Mouse (Mus musculus) granulocyte monocyte progenitor cell, adult 5-6 weeks (primary cell): ENCODE results near the gene Gzmm. TPM values are rescaled to one million over a fixed set of nuclear protein-coding genes. Genes with fewer than 3 reads are reported as not detected.
"Not testable (repeated sequence)": the region's sequence is repeated elsewhere in the genome, so short reads cannot be mapped to it uniquely, and the experiment has no call there.

ENCODE experiments used
- ATAC-seq: replicated peaks from 2 replicates; pipeline ENCODE4 v1.8.0; 2016; ENCODE audit warnings: mild to moderate bottlenecking, moderate TSS enrichment, inconsistent platforms; ENCODE audit not compliant: poor library complexity, severe bottlenecking
- total RNA-seq, 2 experiments: library from RNA; stranded (forward) in 1 of 2; stranded (reverse) in 1 of 2; fragments of 200-712, 200-1000 nt in 1 of 2; fragments of >200 nt in 1 of 2; fragmentation: Nextera tagmentation in 1 of 2; gene quantifications; 2 replicates each; pipeline ENCODE4 v1.2.3; 2014 to 2017

The Gzmm gene
- total RNA-seq, 2 experiments from 2014 or later = not detected

DNA sequence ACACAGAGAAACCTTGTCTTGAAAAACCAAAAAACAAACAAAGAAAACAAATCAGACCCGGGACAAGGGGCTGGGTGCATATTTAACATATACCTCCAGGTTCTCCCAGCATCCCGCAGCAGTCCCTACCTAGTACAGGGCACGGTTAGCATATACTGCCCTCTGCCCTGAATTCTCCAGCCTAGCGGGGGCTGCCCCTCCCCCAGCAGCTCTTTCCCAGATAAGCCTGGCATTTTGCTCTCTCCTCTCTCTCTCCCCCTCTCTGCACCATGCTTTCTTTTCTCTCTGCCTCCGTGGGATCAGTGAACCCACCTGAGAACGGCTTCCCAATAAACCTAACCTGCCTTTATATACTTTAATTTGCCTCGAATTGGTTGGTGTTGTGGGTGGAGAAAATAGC is 11.9 kb downstream of the Gzmm start:
- no peak for ATAC-seq

DNA sequence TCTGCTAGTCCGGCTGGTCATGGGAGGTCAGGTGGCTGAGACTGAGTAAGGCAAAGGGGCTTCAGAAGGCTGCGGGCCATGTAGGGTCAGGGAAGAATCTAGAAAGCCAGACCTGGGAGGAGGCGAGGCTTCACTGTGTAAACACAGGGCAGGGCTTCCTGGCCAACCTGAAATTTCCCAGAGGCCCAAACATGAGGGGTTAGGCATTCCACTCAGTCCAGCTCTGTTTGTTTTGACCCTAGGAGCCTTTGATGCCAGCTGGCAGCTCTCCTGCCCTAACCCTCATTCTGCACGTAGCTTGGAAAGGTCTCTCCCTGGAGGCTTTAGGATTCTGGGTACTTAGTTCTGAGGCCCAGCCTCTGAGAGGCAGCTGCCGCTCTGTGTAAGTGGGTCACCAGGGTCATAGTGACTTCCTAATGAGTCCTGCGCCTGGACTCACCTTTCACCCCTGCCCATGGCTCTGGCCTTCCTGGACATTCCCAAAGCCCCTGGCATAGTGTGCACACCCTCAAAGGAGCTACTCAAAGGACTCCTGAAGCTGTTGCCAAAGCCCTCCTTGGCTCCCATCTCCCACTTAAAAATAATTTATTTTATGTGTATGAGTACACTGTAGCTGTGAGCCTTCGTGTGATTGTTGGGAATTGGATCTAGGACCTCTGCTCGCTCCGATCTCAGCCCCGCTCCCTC is 12.8 kb downstream of the Gzmm start:
- no peak for ATAC-seq

DNA sequence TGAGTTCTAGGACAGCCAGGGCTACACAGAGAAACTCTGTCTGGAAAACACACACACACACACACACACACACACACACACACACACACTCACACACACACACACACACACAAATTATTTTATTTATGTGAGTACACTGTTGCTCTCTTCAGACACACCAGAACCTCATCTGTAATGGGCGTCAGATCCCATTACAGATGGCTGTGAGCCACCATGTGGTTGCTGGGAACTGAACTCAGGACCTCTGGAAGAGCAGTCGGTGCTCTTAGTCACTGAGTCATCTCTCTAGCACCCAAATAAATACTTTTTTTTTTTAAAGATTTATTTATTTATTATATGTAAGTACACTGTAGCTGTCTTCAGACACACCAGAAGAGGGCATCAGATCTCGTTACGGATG is 14.2 kb downstream of the Gzmm start:
- not testable (repeated sequence) for ATAC-seq

DNA sequence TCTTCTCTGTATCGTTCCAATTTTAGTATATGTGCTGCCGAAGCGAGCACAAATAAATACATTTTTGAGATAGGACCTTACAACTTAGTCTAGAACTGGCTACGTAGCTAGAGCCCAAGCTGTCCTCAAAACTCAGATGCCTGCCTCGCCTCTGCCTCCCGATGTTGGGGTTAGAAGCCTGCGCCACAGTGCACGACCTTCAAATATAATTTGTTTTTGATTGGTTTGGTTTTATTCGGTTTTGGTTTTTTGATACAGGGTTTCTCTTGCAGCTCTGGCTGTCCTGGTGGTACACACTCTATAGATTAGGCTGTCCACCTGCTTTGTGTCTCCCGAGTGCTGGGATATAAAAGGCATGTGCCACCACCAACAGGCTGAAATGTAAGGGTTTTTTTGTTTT is 14.7 kb downstream of the Gzmm start:
- no peak for ATAC-seq

DNA sequence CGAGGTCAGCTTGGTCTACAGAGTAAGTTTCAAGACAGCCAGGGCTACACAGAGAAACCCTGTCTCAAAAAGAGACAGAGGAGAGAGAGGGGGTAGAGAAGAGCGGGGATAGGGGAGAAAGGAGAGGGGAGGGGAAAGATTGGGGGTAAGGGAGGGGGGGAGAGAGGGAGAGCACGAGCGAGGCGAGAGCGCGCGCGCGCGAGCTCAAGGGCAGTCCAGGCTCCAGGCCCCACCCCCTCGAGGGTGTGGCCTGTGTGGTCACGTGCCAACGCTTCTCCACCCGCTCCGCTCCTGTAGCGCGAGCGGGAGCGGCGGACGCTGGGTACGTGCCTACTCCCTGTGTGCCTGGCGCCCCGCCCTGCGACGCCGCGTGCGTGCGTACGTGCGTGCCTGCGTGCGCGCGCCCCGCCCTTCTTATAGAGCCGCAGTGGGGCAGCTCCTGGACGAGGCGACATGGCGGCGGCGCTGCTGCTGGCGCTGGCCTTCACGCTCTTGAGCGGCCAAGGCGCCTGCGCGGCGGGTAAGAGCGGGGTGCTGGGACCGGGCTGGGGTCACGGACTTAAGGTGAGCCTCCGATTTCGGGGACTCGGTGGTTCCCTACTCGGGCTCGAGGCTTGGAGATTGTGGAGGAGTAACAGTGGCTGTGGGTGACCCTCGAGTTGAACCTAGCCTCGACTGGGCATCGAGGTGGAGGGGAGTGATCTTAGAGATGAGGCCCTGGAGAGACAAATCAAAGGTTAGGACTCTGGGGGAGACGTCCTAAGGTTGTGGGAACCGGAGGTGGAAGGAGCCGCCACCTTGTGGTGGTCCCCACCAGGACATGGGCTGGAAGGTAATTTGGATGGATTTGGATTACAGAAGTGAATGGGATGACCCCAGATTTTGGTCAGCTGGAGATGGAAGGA is 15.5 kb downstream of the Gzmm start, which contains the start of gene Bsg:
Bsg (plus strand) TSS at position 427 of the 905 bp plus-strand sequence.
- ATAC-seq = peak; percentile 97

DNA sequence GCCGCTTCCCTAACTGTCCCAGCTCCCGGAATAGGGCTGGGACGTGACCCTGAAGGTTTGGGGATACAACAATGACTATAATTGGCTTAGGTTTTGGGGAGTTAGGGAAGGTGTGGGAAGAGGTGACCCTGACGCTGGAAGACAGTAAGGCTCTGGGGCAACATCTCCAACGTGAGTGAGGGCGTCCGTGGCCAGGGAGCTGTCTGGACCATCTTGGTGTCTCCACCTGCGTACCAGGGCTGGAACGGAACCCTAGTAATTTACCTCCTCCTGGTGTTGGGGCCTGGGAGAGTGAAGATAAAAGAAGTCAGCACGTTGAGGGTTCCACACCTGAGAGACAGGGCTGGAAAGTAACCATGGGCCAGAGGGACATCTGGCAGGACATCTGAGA is 16.1 kb downstream of the Gzmm start:
- no peak for ATAC-seq

DNA sequence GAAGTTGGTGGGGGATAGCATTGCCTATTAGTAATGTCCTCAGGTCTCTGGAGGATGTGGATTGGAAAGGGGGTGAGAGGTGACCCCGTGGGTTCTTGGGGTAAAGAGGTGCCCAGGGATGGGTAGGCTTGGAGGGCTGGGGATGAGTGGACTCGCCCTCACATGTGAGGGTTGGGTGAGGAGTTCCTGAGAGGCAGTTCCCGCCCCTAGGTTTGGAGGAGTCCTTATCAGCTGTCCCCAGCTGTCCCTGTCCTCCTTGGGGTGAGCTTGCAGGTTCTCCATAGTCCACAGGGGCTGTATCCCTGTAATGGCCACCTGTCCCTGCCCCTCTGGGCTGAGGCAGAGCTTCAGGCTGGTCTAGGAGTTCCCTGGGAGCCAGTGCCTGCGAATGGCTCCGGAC is 17.1 kb downstream of the Gzmm start:
- no peak for ATAC-seq

DNA sequence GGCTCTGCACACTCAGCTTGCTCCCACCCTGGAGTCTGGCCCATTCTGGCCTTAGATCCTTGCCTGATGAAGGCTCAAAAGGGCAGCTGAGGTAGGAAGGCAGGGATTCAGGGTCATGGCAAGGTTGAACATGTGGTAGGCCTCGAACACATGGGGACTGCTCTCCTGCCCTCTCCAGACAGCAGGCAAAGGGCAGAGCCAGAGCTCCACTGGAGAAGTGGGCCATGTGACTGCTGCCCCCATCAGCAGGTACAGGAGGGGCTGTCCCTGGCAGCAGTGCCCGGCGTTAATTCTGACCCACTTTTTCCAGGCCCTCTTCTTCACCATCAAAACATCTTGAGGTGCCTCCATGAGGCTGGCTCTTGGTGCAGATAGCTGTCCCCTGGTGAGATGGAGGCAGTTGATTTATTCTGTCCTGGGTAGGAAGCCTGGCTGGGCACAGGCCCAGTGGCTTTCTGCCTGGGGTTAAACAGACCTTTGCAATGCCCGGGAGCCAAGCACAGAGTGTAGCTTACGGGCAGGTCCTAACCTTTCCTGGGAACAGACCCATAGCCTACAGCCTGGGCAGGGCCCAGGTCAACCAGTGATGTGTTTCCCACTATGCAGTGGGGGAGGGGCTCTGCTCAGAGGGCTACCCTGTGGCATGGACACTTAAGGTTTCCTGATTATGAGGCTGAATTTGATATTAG is 17.7 kb downstream of the Gzmm start:
- ATAC-seq = no peak

DNA sequence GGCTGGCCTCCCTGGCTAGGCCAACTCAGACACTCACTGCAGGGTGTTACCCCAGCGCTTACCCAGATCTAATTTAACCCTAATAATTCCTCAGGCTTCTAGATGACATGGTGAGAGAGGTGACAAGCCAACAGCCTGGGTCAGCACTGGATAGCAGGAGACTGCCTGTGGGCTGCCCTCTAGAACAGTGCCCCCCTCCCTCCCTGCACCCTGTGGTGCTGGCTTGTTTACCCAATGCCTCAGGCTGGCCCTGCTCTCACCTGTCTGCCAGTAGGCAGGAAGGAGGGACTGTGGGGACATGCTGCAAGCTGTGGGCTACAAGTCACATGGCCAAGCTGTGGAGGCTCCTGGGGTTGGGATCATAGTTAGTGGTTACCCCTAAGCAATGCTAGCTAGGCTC is 18.3 kb downstream of the Gzmm start:
- ATAC-seq = no peak

DNA sequence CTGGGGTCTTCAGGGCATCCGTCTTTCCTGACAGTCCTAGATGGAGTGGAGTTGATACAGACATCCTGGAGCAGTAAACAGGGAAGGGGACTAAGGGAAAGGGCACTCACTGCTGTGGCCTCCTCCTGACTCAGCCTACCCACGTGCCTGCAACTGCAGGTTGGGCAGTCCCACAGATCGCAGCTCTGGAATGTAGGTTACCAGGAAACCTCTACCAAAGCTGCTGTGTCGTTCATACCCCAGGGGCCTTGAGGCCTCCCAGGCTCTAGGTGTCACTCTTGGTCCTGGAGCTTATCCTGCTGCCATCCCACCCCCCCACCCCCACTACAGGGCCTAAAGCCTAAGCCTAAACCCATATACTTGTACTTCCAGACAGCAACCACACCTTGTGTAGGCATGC is 18.9 kb downstream of the Gzmm start:
- ATAC-seq = no peak

DNA sequence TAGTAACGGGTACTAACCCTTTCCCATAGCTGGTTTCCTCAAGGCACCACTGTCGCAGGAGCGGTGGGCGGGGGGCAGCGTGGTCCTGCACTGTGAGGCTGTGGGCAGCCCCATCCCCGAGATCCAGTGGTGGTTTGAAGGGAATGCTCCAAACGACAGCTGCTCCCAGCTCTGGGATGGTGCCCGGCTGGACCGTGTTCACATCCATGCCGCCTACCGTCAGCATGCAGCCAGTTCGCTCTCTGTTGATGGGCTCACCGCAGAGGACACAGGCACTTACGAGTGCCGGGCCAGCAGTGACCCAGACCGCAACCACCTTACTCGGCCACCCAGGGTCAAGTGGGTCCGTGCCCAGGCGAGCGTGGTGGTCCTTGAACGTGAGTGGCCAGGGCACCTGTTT is 19.8 kb downstream of the Gzmm start:
- no peak for ATAC-seq

DNA sequence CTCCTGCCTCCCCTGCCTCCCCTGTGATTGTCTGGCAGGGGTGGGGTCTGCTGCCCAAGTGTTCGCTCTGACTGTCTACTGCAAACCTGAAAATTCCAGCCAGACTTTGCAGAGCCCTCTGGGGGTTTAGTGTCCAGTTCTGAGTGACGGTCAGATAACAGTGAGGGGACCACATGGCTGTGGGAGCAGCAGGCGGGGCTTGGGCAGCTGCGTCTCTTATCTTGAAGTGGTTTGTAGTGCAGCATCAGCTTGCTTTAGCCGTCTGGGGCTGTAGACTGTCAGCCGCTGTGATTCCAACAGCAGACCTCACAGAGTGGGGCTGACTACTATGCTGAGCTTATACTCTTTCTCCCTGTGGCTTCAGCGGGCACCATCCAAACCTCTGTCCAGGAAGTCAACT is 20.5 kb downstream of the Gzmm start:
- no peak for ATAC-seq

DNA sequence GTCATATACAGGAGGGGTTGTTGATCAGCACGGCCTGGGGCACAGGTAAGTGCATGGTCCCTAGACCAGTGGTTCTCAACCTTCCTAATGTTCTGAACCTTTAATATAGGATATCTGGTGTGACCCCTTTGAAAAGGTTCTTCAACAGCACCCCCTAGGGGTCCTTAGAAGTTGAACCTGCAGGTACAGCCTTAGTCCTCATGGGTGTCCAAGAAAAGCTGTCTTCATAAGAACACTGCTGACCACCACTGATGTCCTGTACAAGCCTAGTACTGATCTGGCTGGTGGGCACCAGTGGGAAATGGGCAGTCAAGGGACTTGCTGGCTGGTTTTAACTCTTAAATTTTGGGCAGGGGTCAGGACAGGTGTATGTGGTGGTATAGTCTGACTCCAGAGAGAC is 23.2 kb downstream of the Gzmm start:
- peak; percentile 31; the same call in 1 of the 2 replicates for ATAC-seq

DNA sequence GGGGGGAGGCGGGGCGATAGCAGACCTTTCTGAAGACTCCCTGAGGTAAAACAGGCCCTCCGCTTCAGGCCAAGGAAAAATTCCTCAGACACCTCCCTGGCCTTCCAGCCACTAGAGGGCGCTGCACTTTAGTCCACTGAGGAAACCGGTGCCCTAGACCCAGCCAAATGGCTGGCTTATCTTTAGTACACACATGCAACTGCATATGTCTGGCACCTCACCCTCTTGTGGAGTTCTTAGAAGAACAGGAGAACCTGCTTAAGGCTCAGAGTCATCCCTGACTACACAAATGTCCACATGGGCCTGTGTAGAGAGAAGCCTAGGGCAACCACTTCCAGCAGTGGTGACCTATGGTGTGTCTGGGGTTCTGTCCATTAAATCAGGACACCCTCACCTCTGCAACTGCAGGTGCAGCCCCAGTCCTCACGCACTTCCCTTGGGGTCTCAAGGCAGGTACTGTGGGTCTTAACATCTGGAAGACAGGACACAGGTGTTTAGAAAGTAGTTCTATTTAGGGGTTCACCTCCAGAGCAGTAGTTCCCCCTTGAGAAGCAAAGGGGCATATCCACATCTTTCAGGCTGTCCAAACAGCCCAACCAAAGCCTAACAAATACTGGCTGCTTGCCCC is 23.8 kb downstream of the Gzmm start:
- peak; percentile 48 for ATAC-seq

DNA sequence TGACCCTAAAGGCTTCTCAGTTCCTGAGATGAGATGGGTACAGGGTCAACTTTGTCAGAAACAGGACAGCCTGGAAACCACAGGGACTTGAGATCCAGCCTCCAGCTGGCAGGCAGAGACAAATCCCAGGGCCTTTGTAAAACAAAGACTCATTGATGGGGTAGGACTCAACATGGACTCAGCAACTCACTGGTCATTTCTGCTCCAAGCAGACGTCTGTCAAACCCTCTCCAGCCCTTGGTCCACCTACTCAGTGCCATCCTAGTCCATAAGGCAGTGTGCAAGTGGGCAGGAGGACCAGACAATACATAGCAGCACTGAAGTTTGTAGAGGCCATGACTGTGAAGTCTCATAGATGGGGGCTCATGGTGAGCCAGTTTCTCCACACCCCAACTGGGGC is 24.3 kb downstream of the Gzmm start:
- ATAC-seq = no peak

DNA sequence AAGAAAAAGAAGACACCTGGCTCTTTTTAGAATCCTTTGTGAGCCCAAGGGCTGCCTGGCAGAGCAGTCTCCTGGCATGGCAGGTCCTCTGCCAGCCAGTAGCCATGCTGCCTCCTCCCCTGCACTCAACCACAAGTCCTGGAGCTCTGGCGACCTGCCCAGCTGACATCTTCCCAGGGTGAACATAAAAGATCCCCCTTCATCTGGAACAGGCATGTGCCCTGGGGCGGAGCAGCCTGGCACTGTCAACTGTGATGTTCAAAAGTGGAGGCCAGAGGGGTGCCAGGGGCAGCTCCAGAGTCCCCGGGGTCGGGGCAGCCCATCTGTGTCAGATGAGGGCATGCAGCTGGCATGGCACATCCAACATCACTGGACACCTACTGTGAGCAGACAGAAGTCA is 26.2 kb downstream of the Gzmm start:
- no peak for ATAC-seq

DNA sequence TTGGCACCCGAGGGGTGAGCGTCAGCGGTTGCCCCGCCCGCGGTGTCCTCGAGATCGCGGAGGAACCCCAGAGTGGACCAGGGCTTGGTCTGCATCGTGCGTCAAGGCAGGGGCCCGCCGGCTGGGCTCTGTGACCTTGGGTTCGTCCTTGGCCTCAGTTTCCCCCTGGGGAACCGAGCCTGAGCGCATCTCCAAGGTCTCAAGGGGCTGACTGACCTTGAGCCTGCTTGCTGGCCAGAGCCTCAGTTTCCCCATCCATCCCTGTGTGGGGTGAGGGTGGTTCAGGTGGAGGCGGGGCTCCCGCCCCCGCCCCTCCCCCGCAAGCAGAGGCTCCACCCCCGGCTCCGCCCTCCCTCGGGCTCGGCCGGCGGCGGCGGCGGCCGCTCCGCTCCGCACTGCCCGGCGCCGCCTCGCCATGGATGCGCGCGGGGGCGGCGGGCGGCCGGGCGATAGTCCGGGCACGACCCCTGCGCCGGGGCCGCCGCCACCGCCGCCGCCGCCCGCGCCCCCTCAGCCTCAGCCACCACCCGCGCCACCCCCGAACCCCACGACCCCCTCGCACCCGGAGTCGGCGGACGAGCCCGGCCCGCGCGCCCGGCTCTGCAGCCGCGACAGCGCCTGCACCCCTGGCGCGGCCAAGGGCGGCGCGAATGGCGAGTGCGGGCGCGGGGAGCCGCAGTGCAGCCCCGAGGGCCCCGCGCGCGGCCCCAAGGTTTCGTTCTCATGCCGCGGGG is 27.6 kb downstream of the Gzmm start, which contains the start of gene Hcn2:
Hcn2 (plus strand) TSS at position 381 of the 734 bp plus-strand sequence.
- ATAC-seq = no peak

DNA sequence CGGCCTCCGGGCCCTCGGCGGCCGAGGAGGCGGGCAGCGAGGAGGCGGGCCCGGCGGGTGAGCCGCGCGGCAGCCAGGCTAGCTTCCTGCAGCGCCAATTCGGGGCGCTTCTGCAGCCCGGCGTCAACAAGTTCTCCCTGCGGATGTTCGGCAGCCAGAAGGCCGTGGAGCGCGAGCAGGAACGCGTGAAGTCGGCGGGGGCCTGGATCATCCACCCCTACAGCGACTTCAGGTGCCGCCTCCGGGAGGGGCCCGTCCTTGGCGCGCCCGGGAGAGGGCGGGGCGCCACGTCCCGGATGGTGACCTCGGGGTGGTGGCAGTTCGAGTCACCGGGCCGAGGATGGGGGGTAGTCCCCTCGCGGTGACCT is 28.2 kb downstream of the Gzmm start:
- ATAC-seq = no peak

DNA sequence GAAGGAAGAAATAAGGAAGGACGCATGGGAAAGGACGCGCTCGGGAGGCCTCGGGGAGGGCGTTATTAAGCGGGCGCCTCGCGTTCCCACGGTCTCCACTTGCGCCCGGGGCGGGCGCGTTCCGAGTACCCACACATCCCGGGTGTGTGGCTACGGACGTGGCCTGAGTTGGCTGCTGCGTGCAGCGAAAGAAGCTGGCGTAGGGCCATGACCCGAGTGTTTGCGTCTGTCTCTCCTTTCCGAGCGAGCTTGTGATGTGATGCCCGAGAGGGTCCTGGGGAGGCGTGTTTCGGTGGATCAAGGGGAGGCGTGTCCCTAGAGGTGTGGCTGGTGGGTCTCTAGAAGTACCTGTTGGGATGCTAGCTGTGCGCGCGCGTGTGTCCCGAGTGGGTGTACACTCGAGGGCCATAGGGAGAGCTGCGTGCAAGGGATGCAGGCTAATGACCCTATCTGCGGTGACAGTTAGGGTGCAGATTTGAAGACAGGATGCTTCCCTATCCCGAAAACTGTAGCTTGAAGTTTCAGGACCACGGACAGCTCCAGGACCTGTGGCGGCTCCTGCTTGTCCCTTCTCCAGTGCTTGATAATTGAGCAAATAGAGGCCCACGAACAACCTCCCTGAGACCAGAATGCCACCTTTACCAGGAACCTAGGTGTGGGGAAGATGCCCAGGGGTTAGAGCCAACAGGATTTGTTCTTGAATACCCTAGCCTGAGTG is 29.0 kb downstream of the Gzmm start:
- ATAC-seq = peak; percentile 55; the same call in 1 of the 2 replicates
